Mouse (Mus musculus) urinary bladder, adult 18-20 months (tissue): ENCODE data around the gene Adpgk.
A peak's percentile ranks its signal among the peaks of the same experiment; 100 is the strongest.

Experiments
- DNase-seq, 2 experiments: peaks; one replicate each; pipeline ENCODE4 v3.0.0; 2022; ENCODE audit warnings: low spot score in 2 of 2, mixed read lengths in 2 of 2

The Adpgk gene

DNA sequence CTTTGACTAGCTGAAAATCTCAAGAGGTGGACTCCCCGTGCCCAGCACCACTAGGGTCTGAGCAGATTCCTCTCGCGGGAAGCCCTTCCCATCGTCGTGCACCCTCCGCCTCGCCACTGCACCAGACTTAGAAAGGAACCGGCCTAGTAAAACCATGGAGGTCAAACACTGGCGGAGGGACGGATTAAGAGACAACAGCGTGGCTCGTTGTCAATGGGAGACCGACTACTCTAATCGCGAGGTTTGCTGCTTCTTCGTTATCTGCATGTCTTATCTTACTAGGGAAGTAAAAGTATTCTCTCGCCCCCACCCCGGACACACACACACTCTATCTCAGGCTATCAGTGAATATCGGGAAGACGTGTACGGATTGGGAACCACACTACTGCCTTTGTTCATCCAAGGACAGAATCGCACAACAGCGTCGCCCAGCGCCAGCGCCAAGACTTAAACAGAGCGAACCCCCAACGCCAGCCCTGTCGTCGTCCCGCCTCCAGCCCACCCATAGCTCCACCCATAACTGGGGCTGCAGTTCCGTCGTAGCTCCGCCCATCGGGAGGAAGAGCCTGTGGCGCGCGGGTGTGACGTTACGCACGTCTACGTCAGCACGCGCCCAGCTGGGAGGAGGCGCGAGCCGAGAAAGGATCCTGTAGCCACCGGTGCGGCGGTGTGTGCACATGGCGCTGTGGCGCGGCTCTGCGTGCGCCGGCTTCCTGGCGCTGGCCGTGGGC lies at the start of gene Adpgk:
Gene Adpgk (plus strand): TSS at position 602 of the 731 bp plus-strand sequence.
- peak; percentile 93 to 97 for DNase-seq

DNA sequence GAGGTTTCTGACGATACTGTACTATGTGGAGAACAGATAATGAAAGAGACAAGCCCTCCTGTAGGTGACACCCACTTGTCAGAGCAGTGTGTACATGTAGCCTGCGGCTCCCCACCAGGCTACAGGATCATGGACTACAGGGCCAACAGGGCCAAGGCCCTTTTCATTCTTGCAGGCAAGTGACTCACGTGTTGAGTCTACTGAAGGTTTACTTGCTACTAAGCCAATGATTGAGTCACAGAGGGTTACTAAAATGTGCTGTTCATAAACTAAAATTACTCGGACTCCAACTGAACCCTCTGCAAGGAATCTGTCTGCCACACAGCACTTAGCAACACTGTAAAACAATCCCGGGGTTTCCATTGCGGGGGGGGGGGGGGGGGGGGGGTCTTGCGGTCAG lies 46.2 kb upstream of the Adpgk start:
- DNase-seq = no peak

DNA sequence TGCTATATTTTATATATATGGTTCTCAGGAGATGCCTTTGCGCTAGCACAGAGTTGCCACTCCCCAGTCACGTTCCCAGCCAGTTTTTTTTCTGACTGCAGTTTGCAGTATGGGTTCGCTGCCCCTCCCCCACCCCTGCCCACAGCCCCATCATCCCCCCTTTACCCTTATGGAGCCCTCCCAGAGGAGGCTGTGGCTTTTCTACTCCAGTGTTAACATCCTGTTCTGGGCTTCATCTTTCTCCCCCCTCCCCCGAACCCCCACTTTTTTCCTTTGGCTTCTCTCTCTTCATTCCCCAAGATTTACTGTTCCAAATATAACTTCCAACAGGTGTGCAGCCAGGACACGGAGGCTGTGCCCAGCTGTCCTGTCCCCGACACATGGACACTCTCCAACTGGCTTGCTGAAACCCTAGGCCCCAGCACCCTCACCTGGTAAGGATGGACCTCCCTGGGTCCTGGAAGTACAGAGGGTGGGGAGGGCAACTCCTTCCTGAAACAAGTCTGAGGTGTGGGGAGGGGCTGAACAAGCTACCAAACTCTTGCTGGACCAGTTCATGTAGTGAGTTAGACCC lies 44.8 kb upstream of the Adpgk start:
- no peak for DNase-seq

DNA sequence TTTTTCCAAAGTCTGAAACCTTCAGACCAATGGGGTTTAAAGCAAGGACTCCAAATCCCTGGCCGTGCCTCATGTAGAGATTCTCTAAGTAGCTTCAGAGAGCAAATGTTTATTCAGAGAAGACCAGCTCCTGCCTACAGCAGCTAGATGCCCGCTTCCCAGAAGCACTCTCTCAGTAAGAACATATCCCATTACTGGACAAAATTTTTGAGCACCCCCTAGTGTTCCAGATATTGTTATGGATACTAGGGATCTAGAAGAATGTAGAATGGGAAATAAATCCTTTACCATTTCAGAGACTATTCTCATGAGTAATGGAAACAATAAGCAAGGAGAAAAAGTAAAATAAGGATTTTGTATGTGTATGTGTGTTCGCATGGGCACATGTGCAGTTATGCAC lies 42.0 kb upstream of the Adpgk start:
- DNase-seq = no peak

DNA sequence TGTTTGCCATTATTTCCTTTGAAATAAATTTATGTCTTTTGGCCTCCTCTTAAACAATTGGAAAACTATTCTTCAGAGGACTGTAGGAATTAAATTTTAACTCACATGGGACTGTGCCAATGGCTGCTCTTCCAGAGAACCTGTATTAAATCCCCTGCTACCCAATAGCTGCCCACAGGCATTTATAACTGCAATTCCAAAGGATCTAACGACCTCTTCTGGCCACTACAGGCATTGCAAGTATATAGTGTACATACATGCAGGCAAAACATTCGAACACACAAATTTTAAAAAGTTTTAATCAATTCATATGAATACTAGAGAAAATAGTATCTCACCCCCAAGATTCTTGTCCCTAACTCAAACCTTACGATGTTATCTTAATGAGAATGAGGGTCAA lies 41.1 kb upstream of the Adpgk start:
- no peak for DNase-seq

DNA sequence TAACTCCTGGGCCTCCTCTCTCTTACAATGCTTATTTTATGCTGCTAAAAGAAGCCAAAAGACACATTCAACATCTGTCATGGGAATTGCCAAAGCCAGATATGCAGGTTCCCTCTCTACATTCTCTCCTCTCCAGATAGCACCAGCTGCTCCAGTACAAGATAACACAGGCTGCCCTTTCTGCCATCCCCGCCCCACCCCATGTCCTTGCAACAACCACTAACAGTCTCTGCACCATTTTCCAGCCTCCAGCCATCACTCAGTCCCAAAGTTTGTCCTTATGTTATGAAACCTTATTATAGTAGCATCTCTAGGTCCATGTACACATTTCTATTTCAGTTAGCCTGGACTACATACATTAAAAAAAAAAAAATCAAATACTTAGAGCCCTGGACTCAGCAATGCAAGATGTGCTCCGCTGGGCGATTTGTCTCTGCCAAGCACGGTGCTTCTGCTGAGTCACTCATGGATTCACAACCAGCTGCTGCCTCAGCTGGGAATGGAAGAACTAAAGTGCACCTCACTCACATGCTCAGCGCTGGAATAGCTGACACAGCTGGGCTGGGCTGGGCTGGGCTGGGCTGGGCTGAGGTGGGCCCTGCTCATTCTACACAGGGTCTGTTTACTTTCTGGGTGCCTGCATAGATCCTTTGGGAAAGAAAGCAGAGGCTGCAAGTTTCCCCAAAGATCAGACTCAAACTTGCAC lies 36.5 kb upstream of the Adpgk start:
- DNase-seq = no peak

DNA sequence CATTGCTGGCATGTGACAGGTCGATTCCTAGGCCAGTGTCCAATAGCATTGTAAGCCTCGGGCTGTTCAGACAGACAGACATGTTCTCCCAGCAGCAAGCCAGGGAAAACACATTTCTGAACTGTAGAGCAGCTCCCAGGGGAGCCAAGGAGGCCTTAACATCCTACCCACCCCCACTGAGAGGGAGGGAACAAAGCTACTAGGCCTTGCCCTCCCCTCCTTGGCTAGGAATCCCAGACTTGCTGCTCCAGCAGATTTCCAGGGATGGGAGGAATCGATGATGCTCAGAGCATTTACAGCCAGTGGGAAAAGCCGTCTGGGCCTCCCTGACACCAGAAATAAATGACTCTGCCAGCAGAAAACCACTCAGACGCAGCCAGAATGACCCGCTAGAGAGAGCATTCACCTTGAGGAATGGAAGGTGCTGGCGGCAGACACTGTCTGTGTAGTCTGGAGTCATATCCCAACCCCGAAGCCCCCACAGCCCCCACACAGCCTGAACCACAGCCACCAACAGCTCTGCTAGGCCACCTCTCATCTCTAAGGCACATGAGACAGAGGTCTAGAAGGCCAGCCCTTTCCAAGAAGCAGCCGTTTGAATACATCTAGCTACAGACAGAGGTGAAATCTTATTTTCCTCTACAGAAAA lies 31.4 kb upstream of the Adpgk start:
- no peak for DNase-seq

DNA sequence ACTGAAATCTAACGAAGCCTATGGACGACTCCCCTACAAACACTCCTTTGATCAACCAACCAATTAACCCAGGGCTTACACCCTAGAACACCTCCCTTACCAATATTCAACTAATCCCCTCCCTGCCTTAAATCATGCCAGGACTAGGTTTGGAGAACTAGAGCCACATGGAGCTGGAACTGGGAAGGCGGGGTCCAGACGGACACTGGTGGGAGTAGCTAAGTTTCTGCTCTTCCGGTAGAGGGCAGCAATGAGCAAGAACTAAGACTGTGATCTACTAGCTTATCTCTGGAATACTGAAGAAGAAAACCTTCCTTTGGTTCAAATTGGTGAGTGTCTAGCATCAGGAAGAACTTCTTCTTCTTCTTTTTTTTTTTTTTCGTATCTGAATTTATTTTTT lies 25.0 kb upstream of the Adpgk start:
- no peak for DNase-seq

DNA sequence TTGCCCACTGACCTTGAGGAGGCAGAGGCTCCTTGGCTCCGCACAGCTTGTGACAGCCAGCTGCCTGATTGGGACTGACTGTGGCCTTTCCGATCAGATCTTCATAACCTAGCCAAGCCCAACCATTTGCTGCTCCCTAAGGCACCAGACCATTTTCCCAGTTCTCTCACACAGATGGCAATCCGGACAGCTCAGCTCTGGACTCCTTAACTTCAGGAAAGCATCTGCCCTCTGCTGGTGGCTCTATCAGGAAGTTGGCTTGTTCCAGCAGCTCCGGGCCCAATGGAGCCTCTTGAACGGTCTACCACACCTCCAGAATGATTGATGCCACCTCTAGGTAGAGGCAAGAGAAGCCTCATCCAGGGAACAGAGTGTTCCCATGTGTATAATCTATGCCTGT lies 21.6 kb upstream of the Adpgk start:
- peak; percentile 30 to 32 for DNase-seq

DNA sequence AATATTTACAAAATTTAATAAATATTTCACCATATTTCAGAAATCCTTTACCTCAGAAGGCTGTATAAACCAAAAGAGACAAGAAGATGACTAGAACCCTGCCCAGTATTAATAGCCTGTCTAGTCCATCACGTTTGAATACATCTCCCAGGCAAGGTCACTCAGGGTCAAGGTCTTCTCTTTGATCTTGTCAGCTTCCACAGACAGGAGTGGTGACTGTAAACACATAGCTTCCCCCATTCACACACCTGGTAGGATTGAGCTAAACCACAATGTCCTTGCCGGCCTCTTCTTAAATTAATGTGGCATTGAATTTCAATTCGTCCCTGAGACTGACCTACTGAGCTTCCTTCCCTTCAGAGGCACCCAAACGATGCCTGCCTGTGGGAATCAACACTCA lies 20.3 kb upstream of the Adpgk start:
- DNase-seq = no peak

DNA sequence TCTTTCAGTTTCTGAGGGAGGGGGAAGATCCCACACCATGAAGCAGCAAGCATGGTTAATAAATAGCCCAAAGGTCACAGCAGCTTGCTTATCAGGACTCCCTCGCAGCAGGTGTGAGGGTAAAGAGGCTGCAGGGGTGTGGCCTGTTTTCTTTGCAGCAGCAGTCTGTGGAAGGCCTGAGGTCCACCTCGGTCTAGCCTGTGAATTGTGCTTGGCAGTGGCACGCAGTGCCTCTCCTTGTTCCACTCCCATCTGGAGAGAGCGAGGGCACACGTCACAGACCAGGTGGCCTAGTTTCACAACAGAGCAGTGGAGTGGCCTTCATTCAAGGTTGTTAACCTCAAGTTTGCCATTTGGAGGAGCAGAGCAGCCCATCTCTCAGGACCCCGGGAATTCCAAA lies 19.6 kb upstream of the Adpgk start:
- DNase-seq = peak; percentile 29 to 34

DNA sequence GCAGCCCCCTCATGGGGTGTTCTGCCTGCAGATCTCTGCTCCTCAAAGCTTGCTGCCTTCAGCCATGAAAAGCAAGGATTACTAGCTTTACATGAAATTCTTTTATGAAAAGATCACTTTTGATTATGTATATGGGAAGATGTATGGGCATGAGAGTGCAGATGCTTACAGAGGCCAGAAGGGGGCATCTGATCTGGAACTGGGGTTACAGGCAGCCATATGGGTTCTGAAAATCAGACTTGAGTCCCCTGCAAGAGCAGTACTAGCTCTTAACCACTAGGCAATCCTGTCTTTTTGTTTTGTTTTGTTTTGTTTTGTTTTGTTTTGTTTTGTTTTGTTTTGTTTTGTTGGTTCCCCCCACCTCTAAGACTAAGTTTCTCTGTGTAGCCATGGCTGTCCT lies 18.2 kb upstream of the Adpgk start:
- no peak for DNase-seq

DNA sequence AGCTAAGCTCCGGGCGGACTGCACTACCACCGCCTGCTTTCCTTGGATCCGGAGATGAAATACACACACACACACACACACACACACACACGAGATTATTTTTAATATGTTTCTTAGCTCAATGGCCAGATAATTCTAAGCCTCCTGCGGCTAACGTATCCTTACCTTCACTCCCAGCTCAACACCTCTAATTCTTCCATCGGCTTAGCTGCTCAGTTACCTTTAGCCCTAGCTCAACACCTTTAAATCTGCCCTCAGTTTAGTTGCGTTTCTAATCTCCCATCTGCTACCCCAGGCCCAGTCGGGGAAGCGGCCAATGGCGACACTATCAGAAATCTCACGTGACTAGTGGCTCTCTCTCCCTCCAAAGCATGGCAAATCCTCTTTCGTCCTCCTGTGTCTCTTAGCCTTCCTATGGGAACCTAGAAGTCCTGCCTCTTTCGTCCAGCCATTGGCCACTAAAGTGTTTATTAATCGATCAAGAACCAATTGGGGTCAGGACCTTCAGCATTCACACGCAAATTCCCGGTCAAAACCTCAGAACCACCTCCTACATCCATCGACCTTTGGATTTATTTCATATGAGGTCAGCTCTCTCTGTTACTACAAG lies 16.4 kb upstream of the Adpgk start:
- DNase-seq = no peak

DNA sequence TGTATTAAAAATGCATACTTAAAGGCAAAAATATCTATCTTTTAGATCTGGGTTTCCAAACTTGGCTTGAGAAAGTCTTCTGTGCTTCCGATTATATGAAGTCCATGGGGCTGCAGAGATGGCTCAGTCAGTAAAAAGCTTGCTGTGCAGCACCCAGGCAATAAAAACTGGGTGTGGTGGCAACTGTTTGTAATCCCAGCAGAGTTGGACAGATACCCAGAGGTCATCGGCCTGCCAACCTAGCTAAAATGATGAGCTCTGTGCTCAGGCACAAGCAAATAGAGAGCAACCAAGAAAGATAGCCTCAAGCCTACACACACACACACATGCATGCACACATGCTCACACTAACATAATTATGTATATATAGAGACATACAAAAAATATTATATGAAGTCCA lies 13.2 kb upstream of the Adpgk start:
- no peak for DNase-seq

DNA sequence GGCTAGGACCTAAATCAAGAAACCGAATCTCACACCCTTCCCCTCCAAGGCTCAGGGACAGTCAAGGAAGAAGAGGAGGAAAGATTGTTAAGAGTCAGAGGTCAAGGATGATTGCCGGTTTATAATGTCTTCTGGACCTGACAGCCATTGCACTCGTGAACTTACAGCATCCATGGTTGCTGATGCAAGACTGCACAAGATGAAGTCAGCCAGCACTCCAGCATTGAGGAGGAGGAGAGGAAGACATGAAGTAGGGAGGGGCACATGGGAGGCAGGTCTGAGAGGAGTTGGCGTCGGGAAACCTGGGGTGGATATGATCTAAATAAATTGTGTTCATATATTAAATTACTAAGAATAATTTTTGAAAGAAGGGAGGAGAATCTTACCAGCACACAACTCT lies 12.7 kb upstream of the Adpgk start:
- DNase-seq = no peak

DNA sequence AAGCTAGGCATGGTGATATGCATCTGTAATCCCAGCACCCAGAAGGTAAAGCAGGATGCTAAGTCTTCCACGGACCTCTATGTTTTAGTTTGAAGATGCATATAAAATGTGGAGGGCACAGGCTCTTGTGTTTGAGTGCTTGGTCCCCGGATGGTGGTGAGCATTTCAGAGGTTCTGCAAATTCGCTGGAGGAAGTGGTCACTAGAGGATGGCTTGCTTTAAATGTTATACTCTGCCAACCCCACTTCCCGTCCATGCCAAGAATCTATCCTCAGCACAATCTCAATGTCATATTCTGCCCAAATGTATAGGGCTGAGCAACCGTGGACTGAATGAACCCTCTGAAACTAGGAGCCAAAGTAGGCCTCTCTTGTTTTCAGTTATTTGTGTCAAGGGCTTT lies 10.5 kb upstream of the Adpgk start:
- DNase-seq = no peak

DNA sequence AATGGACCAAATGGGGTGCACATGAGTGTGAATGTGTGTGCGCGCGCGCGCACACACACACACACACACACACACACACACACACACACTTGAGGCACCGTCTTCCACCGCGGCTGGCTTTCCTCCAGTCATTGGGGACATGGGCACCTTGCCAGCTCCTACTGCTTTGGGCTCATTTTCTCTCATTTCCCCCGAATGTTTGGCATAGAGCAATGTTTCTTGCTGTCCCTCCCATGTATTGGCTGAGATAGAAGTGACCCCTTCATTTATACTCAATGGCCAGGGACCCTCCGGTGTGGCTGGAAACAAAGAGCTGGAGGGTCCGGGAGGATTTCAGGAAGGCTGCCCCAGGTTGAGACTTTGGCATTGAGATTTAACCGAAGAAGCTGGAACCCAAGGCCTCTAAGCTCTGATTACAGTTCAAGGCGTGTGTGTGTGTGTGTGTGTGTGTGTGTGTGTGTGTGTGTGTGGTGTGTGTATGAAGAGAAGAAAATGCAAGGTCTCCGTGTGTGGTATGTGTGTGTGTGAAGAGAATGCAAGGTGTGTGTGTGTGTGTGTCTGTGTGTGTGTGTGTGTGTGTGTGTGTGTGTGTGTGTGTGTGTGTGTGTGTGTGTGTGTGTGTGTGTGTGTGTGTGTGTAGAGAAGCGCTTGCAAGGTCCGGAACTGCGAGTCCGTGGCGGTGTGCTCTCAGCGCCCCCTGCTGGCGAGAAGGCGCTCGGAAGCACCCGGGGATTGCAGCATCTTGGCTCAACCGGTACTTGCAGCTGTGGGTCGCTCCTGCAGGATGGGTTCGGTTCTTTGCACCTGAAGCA lies 9.3 kb upstream of the Adpgk start:
- peak; percentile 59 to 63 for DNase-seq

DNA sequence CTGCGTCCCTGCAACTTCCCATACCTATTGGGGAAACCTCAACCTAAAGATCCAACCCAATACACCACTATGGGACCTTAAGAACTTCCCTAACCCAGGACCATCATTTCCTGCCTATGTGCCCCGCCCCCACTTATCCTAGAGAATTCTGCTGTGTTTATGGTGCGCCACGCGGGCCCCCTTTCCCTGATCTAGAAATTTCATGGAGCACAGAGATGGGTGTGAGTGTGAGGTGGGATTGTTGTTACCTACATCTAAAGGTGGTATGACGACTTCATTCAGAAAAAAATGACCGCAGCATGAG lies 8.7 kb upstream of the Adpgk start:
- no peak for DNase-seq

DNA sequence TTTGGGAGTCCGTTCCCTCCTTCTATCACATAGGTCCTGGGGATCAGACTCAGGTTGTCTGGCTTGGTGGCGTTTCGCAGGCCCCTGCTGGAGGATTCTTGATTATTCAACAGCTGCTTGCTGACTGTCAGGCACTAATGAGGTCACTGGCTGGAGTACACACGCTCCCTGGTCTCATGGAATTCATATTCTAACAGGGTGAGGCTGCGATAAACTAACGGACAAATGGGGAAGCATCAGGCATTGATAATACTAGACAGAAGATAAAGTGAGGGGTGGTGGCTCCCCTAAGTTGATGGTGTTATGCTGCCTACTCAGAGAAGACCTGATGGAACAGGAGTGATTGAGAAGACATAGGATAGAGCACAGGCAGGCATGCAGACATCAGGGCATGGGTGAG lies 5.7 kb upstream of the Adpgk start:
- DNase-seq = no peak

DNA sequence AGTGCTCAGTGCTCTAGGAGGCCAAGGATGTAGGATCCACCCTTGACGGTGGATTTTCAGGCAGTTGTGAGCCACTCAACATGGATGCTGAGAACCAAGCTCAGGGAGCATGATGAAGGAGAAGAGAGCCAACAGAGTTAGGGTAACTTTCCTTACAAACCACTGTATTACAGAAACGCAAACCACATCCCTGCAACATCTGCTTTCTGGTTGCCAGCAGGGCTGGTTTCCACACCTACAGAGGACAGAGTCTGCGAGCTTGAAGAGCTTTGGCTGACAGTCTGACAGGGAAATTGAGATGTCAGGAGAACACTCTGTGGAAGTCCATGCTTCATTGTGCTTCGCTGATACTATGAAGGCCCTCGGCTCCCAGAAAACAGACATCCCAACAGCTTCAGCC lies 3.3 kb upstream of the Adpgk start:
- DNase-seq = no peak

DNA sequence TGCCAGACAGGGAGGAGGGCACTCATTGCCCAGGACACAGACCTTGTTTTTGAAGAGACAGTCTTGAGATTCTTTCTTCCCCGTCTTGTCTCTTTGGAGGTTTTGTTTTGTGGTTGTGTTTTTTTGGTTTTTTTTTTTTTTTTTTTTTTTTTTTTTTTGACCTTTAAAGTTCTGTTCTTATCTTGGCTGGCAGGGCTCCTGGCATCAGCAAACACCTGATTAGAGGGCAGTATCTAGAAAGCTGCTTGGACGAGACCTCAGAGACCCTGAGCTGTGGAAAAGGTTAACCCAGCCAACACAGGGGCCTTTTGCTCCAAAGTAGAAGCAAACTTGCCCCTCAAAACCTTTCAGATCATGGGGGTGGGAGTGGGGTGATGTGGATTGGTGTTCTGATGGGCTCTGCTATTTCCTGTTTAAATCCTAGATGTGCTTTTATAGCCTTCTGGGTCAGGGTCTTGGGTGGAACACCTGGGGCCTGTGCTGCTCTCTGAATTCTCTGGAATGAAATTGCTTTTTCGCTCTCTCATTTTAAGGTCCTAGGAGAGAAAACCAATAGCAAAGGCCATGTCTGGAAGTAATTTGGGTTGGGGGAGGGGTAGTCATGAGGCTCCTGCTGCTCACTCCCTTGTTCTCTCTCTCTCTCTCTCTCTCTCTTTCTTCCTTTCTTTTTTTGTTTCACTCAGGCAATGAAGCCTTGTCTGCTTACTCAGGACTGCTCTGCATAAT lies 2.5 kb upstream of the Adpgk start:
- no peak for DNase-seq
